Mouse (Mus musculus): ENCODE results near the gene Gabpa. TPM values are rescaled to one million over a fixed set of nuclear protein-coding genes. Genes with fewer than 3 reads are reported as not detected.

Gabpa gene
- 35.6 and 39.5 TPM in 2 replicates for polyA plus RNA-seq (2016; fragmentation: Nextera tagmentation; extraction: Ambion mirVana)

DNA sequence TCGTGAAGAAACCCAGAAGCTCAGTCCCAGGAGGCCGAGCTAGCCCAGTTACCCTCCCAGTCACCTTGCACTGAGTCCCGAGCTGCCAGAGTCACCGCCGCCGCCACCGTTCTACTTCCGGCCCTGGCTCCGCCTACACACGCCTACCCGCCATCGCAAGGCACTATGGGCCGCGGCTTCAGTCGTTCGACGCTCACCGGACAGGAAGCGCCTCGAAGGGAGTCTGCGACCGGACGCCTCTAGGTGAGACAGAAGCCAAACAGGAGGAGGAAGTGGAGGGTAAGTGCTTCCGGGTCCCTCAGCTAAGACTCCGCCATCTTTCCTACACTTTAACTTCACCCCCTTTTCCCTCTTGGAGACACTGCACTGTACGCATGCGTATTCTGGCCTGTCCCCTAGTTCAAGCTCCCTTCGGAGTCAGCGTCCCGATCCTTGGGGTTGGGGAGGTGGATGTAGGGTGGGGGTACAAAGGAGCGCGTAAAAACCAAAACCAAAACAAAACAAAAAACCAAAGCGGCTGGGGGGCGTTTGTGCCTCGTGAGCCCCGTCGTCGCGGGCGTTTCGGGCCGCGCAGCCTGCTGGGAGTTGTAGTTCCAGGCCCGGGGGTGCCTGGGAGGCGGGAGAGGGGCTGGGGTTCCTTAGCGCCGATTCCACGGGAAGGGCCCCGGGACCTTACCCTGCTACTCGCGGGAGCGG, at the start of gene Gabpa:
Gene Gabpa (plus strand): TSS at position 181 of the 696 bp plus-strand sequence.
- DNase-seq (ENCODE audit: low spot score) = peak; percentile 90
- Histone ChIP-seq H3K36me3 (peaks cover 50% of the 10 kb centered on the region), H3K4me1 (peaks cover 18% of the 10 kb centered on the region), H3K4me3 (peak within 1 kb of the TSS; percentile 93), H3K27me3 (ENCODE audit: low read depth, poor library complexity, severe bottlenecking) (no peaks in the 10 kb centered on the region), H3K9me3 (replicated peaks) (no peaks in the 10 kb centered on the region), H3K27ac (peak within 1 kb of the TSS; percentile 99)
- WGBS = under 1% methylated on average over 52 of the region's 52 CpGs

DNA sequence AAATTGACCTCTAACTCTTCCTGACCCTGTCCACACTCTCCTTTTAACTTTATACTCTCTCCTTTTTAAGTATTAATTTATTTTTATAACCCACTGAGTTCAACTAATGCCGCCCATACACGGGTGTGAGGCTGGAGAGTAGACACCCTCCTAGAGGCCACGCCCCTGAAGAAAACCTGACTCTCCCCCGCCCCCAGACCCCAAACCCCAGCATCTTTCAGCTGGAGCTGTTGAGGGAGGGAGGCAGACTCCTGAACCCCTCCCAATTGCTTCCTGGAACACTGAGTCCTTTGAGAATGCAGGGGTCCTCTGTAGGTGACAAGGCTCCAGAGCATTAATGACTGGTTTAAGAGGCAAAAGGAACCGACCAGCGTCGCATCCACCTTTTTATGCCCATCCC, 49.8 kb upstream of the Gabpa start:
- no peaks in the 10 kb centered on the region for H3K36me3 ChIP-seq
- 29% methylated on average over 7 of the region's 7 CpGs for WGBS
- DNase-seq (ENCODE audit: low spot score) = no peak
- no peak overlapping the region for H3K4me3 ChIP-seq
- H3K27me3 ChIP-seq (ENCODE audit: low read depth, poor library complexity, severe bottlenecking) = no peaks in the 10 kb centered on the region
- peaks cover 6% of the 10 kb centered on the region; the same call in 1 of the 2 replicates for H3K4me1 ChIP-seq
- no peaks in the 10 kb centered on the region for H3K9me3 ChIP-seq (replicated peaks)
- H3K27ac ChIP-seq = no peak overlapping the region

DNA sequence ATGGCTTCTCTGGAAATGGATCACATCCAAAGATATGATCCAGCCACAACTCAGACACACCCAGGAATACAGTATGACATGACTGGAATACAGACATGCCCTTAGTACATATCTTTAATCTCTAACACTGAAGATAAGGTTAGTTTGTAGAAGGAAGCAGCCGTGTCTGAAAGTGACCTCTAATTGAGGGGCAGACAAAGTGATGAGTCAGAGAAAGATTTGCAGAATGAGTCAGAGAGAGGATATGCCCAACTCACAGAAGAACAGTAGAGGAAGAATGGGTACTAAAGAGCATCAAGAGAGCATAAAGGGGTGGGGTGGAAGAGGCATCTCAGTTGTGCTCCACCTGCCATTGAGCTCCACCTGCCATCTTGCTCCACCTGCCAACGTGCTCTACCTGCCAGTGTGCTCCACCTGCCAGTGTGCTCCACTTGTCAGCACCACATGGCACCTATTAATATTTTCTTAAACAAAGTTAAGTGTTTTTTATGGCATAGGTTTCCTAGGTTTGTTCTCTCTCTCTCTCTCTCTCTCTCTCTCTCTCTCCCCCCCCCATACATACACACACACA, 44.0 kb upstream of the Gabpa start:
- H3K27ac ChIP-seq = no peak overlapping the region
- no peaks in the 10 kb centered on the region for H3K36me3 ChIP-seq
- no peak overlapping the region for H3K4me3 ChIP-seq
- DNase-seq (ENCODE audit: low spot score) = no peak
- no peaks in the 10 kb centered on the region for H3K4me1 ChIP-seq
- no peaks in the 10 kb centered on the region for H3K27me3 ChIP-seq (ENCODE audit: low read depth, poor library complexity, severe bottlenecking)
- WGBS = 92% methylated on average over 2 of the region's 2 CpGs
- no peaks in the 10 kb centered on the region for H3K9me3 ChIP-seq (replicated peaks)

DNA sequence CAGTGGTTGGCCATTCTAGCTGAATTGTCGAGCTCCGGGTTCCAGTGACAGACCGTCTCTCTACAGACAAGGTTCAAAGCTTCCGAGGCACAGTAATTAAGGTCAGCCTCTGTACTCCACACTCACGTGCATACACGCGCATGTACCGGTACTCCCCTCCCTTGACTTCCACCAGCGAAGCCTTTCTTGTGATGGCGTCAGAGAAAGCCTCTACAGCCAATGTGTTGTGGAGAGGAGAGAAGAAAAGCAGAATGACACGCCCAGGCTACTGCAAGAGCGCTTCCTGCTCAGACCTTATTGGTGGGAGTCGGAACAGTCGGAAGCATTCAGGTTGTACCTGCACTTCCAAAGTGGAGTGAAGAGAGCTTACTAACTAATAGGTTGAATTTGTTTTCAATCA, 41.3 kb upstream of the Gabpa start:
- Histone ChIP-seq H3K4me3 (no peak overlapping the region), H3K27me3 (ENCODE audit: low read depth, poor library complexity, severe bottlenecking) (no peaks in the 10 kb centered on the region), H3K4me1 (no peaks in the 10 kb centered on the region), H3K27ac (no peak overlapping the region), H3K36me3 (no peaks in the 10 kb centered on the region), H3K9me3 (replicated peaks) (no peaks in the 10 kb centered on the region)
- WGBS = 88% methylated on average over 14 of the region's 14 CpGs
- no peak for DNase-seq (ENCODE audit: low spot score)

DNA sequence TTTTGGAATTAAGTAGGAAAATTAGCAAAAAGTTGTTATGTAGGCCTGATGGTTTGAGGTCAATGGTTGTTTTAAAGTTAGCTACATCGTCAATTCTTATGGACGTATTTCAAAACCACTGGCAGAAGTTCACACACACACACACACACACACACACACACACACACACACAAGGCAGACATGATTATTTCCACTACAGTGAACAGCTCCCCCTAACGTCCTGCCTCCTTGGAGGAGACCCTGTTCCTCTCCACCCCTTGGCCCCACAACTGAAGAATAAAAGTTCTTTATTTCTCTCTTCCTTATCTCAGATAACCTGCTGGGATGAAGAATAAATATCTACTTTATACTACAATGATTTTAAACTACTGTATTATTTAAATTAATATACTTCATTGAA, 39.4 kb upstream of the Gabpa start:
- no peak overlapping the region for H3K27ac ChIP-seq
- H3K4me1 ChIP-seq = no peaks in the 10 kb centered on the region
- no peaks in the 10 kb centered on the region for H3K9me3 ChIP-seq (replicated peaks)
- no peak overlapping the region for H3K4me3 ChIP-seq
- no peaks in the 10 kb centered on the region for H3K27me3 ChIP-seq (ENCODE audit: low read depth, poor library complexity, severe bottlenecking)
- H3K36me3 ChIP-seq = no peaks in the 10 kb centered on the region
- DNase-seq (ENCODE audit: low spot score) = no peak
- WGBS = 75% methylated on average over 3 of the region's 3 CpGs

DNA sequence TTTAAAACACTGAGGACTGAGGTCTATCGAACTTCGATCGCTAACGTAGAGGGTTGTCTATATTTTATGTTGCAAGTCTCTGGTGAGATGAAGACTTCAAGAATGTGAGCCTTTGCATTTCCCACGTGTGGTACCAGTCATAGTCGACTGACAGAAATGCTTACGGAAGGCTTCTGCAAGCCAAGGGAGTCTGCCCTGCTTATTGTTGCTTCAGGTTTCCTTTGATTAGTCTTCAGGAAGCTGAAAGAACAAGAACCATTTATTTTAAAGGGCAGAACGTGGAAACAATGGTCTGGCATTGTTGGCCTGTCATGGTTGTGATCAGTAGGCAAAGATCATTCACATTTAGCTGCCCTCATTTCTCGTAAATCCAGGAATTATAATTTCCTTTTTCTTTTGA, 38.0 kb upstream of the Gabpa start:
- 87% methylated on average over 9 of the region's 9 CpGs for WGBS
- Histone ChIP-seq H3K27ac (no peak overlapping the region), H3K27me3 (ENCODE audit: low read depth, poor library complexity, severe bottlenecking) (no peaks in the 10 kb centered on the region), H3K4me3 (no peak overlapping the region), H3K4me1 (no peaks in the 10 kb centered on the region), H3K36me3 (no peaks in the 10 kb centered on the region), H3K9me3 (replicated peaks) (no peaks in the 10 kb centered on the region)
- no peak for DNase-seq (ENCODE audit: low spot score)

DNA sequence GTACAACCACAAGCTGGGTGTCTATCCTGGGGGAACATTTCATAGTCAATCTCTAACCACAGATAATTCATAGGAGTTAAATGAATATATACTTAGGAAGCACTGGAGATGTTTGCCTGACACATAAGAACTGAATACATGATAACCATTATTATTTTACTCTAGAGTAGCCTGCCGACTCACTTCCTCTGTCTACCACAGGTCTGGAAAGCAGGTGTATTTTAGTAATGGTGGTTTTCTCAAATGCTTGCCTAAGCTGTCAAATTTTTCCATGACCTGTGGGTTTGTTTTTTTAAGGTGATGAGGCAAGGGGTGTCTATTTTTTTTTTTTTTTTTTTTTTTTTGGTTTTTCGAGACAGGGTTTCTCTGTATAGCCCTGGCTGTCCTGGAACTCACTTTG, 34.7 kb upstream of the Gabpa start:
- no peaks in the 10 kb centered on the region for H3K9me3 ChIP-seq (replicated peaks)
- H3K27me3 ChIP-seq (ENCODE audit: low read depth, poor library complexity, severe bottlenecking) = no peaks in the 10 kb centered on the region
- DNase-seq (ENCODE audit: low spot score) = no peak
- no peak overlapping the region for H3K4me3 ChIP-seq
- 57% methylated on average over 2 of the region's 2 CpGs for WGBS
- no peaks in the 10 kb centered on the region for H3K36me3 ChIP-seq
- H3K27ac ChIP-seq = no peak overlapping the region
- no peaks in the 10 kb centered on the region for H3K4me1 ChIP-seq

DNA sequence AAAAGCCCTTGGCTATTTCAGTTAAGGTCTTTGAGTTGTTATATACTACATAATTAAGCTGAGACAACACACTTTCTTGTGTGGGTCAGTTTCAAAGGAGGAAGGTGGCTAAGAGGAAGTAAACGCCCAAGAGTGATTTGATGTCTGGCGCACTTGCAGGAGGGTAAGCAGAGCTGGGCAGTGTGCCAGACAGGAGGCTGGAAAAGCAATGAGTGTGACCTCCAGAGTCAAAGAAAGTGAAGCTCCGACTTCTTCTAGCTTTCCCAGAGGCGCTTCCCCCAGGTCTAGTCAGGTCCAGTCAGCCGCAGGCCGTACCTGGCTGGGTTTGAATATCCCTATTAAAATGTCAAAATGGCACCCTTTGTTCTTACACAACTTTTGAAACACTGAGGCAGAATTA, 32.5 kb upstream of the Gabpa start:
- 88% methylated on average over 6 of the region's 6 CpGs for WGBS
- no peak overlapping the region for H3K4me3 ChIP-seq
- no peaks in the 10 kb centered on the region for H3K36me3 ChIP-seq
- no peaks in the 10 kb centered on the region for H3K27me3 ChIP-seq (ENCODE audit: low read depth, poor library complexity, severe bottlenecking)
- DNase-seq (ENCODE audit: low spot score) = no peak
- no peaks in the 10 kb centered on the region for H3K9me3 ChIP-seq (replicated peaks)
- no peaks in the 10 kb centered on the region for H3K4me1 ChIP-seq
- H3K27ac ChIP-seq = no peak overlapping the region

DNA sequence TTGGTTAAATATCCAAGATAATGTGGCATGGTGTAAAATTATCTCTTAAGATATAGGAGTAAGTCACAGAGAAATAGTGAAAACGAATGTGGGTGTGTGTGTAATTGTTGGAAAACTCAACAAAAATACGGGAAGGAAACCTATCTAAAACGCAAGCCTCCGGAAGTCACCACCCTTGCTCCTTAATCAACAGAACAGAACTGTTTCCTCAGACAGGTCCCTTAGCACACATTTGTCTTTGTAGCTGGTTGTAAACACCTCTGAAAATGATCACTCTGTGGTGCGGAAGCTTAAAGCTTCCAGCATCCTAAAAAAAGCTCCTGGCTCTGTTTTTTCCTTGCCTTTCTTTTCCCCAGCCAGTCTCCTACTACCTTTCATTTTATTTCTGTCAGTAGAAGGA, 29.9 kb upstream of the Gabpa start:
- 85% methylated on average over 5 of the region's 5 CpGs for WGBS
- no peak for DNase-seq (ENCODE audit: low spot score)

DNA sequence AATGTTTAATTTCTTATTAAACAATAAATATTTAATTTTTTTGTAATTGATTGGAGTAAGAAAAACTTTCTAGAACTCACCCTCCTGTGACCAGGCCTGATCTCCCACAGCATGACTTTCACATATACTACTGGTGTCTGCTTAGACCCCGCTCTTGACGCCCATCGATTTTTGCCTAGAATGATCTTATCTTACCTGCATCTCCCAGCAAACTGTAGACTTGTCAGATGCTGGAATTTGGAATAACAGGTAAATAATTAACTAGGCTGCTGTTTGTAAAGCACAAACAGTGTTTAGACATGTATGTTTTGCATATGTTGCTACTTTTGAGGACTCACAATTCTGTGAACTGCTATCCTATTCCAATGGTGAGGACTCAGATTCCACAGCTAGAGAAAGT, 28.6 kb upstream of the Gabpa start:
- no peaks in the 10 kb centered on the region for H3K36me3 ChIP-seq
- no peak overlapping the region for H3K27ac ChIP-seq
- no peak overlapping the region for H3K4me3 ChIP-seq
- H3K4me1 ChIP-seq = no peaks in the 10 kb centered on the region
- no peaks in the 10 kb centered on the region for H3K27me3 ChIP-seq (ENCODE audit: low read depth, poor library complexity, severe bottlenecking)
- 91% methylated on average over 3 of the region's 3 CpGs for WGBS
- H3K9me3 ChIP-seq (replicated peaks) = no peaks in the 10 kb centered on the region
- DNase-seq (ENCODE audit: low spot score) = no peak

More for the DNA sequence above, 29.9 kb upstream of the Gabpa start:
- Histone ChIP-seq H3K27ac (no peak overlapping the region), H3K4me1 (no peaks in the 10 kb centered on the region), H3K27me3 (ENCODE audit: low read depth, poor library complexity, severe bottlenecking) (no peaks in the 10 kb centered on the region), H3K9me3 (replicated peaks) (no peaks in the 10 kb centered on the region), H3K36me3 (no peaks in the 10 kb centered on the region), H3K4me3 (no peak overlapping the region)

DNA sequence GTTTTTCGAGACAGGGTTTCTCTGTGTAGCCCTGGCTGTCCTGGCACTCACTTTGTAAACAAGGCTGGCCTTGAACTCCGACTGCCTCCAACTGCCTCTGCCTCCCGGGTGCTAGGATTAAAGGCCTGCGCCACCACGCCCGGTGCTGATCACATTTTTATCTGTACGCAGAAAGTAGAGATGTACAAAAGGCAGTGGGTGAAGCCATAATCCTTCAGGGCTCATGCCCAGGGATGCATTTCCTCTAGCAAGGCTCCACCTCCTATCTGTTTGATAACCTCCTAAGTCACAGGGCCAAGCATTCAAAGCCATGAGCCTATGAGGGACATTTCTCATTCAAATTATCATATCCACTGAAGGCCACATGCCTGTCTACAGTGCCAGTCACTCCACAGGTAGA, 26.9 kb upstream of the Gabpa start:
- DNase-seq (ENCODE audit: low spot score) = no peak
- Histone ChIP-seq H3K27ac (no peak overlapping the region), H3K9me3 (replicated peaks) (no peaks in the 10 kb centered on the region), H3K4me3 (no peak overlapping the region), H3K27me3 (ENCODE audit: low read depth, poor library complexity, severe bottlenecking) (no peaks in the 10 kb centered on the region), H3K4me1 (no peaks in the 10 kb centered on the region), H3K36me3 (no peaks in the 10 kb centered on the region)
- WGBS = 95% methylated on average over 7 of the region's 7 CpGs

DNA sequence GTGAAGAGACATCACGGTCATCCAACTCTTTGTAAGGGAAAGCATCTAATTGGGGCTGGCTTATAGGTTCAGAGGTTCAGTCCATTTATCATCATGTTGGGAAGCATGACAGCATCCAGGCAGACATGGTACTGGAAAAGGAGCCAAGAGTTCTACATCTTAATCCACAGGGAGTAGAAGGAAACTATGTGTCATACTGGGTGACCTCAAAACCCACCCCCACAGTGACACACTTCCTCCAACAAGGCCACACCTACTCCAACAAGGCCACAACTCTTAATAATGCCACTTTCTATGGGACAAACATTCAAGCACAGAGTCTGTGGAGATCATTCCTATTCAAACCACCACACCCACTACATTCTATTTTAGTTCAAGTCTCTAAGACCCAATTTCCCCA, 24.5 kb upstream of the Gabpa start:
- no peak overlapping the region for H3K27ac ChIP-seq
- no peaks in the 10 kb centered on the region for H3K36me3 ChIP-seq
- no peaks in the 10 kb centered on the region for H3K4me1 ChIP-seq
- DNase-seq (ENCODE audit: low spot score) = no peak
- no peak overlapping the region for H3K4me3 ChIP-seq
- H3K27me3 ChIP-seq (ENCODE audit: low read depth, poor library complexity, severe bottlenecking) = no peaks in the 10 kb centered on the region
- WGBS = 95% methylated on average over 1 of the region's 1 CpGs
- no peaks in the 10 kb centered on the region for H3K9me3 ChIP-seq (replicated peaks)

DNA sequence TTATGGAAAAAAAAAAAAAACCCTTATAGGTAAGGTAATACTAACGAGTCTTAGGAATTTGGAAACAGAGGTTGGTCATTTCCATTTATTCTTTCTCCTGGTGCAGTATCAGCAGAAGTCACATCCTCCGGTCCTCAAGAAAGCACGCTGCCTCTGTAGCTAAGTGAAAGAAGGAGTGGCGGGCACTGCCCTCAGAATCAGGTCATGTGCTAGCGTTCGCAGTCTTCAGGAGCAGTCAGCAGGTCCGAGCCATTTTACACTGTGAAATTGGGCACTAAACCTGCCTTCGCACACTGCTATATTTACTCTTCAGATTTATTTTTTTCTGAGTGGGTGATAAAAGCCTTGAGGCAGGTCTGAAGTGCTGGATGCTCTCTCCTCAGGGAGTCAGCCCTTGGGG, 20.9 kb upstream of the Gabpa start:
- no peak for DNase-seq (ENCODE audit: low spot score)
- Histone ChIP-seq H3K4me3 (no peak overlapping the region), H3K27me3 (ENCODE audit: low read depth, poor library complexity, severe bottlenecking) (no peaks in the 10 kb centered on the region), H3K27ac (no peak overlapping the region), H3K36me3 (no peaks in the 10 kb centered on the region), H3K4me1 (no peaks in the 10 kb centered on the region), H3K9me3 (replicated peaks) (no peaks in the 10 kb centered on the region)
- WGBS = 85% methylated on average over 8 of the region's 8 CpGs

DNA sequence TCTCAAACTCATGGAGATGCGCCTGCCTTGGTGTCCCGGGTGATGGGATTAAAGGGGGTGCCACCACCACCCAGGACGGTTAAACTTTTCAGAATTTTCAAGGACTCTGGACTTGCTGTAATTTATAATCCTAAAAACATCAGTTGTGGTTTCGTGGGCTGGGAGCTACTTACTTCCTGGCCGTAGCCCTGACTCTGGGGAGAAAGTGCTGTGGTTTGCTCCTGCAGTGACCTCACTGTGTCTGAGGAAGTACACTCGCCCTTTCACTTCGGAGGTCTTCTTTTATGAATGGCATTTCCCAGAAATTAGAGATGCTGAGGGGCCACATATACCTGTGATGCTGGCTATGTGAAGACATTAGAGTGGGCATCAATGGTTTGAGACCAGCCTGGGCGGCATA, 20.2 kb upstream of the Gabpa start:
- WGBS = 79% methylated on average over 8 of the region's 8 CpGs
- Histone ChIP-seq H3K36me3 (no peaks in the 10 kb centered on the region), H3K4me3 (no peak overlapping the region), H3K27me3 (ENCODE audit: low read depth, poor library complexity, severe bottlenecking) (no peaks in the 10 kb centered on the region), H3K4me1 (no peaks in the 10 kb centered on the region), H3K27ac (no peak overlapping the region), H3K9me3 (replicated peaks) (no peaks in the 10 kb centered on the region)
- no peak for DNase-seq (ENCODE audit: low spot score)

Measured in limb, embryonic 10.5 days (tissue).